Mouse (Mus musculus) C2C12 (cell line): ENCODE data around the gene Gm9999.

Source experiments
- CEBPB ChIP-seq: IDR thresholded peaks from one replicate; pipeline ENCODE4 v1.6.1; 2011; ENCODE audit warnings: low read depth, mild to moderate bottlenecking, control low read depth, moderate library complexity
- CTCF ChIP-seq: IDR thresholded peaks from one replicate; pipeline ENCODE4 v1.5.1; 2011; ENCODE audit not compliant: control insufficient read depth, insufficient read depth, insufficient read length
- FOSL1 ChIP-seq: IDR thresholded peaks from one replicate; pipeline ENCODE4 v1.8.0; 2011; ENCODE audit warnings: mild to moderate bottlenecking, low read length; ENCODE audit not compliant: poor library complexity, insufficient read depth, severe bottlenecking
- MAX ChIP-seq: IDR thresholded peaks from one replicate; pipeline ENCODE4 v1.6.1; 2011; ENCODE audit warnings: mild to moderate bottlenecking, control low read depth
- USF1 ChIP-seq: IDR thresholded peaks from one replicate; pipeline ENCODE4 v1.6.1; 2011; ENCODE audit warnings: low read depth, mild to moderate bottlenecking, control low read depth, moderate library complexity

DNA sequence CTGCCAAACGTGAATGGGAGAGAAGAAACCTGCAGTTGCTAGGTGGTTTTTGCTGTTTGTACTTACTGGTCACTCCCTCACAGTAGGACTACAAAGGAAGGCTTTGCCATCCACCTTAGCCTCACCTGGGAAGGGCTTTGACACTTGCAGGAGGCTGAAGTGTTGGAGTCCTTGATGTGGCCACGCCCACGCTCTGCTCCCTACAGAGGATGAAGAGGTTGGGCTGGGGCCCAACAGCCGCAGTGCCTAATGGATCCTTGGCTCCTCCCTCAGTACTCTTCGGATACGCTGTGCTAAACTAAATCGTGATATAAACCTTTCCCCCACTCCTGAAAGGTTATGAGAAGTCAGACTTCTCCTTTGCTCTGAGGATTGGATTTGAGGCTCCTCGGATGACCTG, 37.6 kb downstream of the Gm9999 start:
- TF ChIP-seq CTCF (no peak), FOSL1 (no peak), USF1 (no peak), MAX (no peak), CEBPB (no peak)
